Mouse (Mus musculus): ENCODE results near the gene Wdr61.

GRCm38 (mm10) chr9:54759592-54759991 is 25.3 kb upstream of the Wdr61 start:
- no peak for TF ChIP-seq CTCF (IDR thresholded peaks at IDR 0.05; ENCODE audit: low read depth)
- TF ChIP-seq EP300 (IDR thresholded peaks at IDR 0.05; ENCODE audit: low read depth), result no peak

Data from liver, postnatal 0 days (tissue).